Mouse (Mus musculus) E14TG2a.4 (cell line): Measurements from ENCODE around the gene Mad2l1bp.

ENCODE experiments used
- CTCF ChIP-seq: conservative IDR thresholded peaks from 2 replicates; pipeline ENCODE4 v1.5.1; 2014; ENCODE audit warnings: low read length
- NANOG ChIP-seq: IDR thresholded peaks from 2 replicates; pipeline ENCODE4 v1.6.1; 2014; ENCODE audit warnings: borderline replicate concordance, low read length, mixed read lengths
- POU5F1 ChIP-seq: IDR thresholded peaks from 2 replicates; pipeline ENCODE4 v1.6.1; 2014; ENCODE audit warnings: low read length, borderline replicate concordance

DNA sequence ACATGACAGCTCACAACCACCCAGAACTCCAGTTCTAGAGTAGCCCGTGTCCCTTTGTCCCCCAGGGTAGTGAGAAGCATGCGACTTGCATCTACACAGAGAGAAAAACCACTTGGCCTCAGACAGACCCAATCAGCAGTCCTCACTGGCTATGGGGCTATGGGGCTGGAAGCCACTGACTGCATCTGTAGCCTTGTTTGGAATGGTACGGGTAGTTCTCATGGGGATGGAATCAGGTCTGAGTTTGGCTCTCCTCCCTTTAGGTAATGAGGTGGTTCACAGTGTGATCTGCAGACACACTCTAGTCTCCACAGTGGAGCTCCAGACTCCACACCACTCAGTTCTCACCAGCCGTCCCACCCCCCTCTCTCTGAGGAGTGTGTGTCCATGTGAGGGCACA lies 30.1 kb downstream of the Mad2l1bp start:
- TF ChIP-seq CTCF (no peak), NANOG (no peak), POU5F1 (no peak)
